Mouse (Mus musculus): ENCODE measurements around the gene Ror2.

The Ror2 gene

GRCm38 (mm10) chr13:53192286-53192685 lies 93.6 kb downstream of the Ror2 start:
- no peak for DNase-seq (ENCODE audit: low spot score)

GRCm38 (mm10) chr13:53191657-53192056 lies 94.3 kb downstream of the Ror2 start:
- no peak for DNase-seq (ENCODE audit: low spot score)

- no peak for DNase-seq (ENCODE audit: low spot score)
Measured at GRCm38 (mm10) chr13:53188935-53189334, 97.0 kb downstream of the Ror2 start.

- no peak for DNase-seq (ENCODE audit: low spot score)
Measured at GRCm38 (mm10) chr13:53184858-53185257, 101.1 kb downstream of the Ror2 start.

GRCm38 (mm10) chr13:53184149-53184548 lies 101.8 kb downstream of the Ror2 start:
- no peak for DNase-seq (ENCODE audit: low spot score)

GRCm38 (mm10) chr13:53183161-53183577 lies 102.8 kb downstream of the Ror2 start:
- no peak for DNase-seq (ENCODE audit: low spot score)

- no peak for DNase-seq (ENCODE audit: low spot score)
Measured at GRCm38 (mm10) chr13:53178594-53178993, 107.3 kb downstream of the Ror2 start.

GRCm38 (mm10) chr13:53178171-53178570 lies 107.8 kb downstream of the Ror2 start:
- no peak for DNase-seq (ENCODE audit: low spot score)

- DNase-seq (ENCODE audit: low spot score) = no peak
Measured at GRCm38 (mm10) chr13:53177424-53177718, 108.6 kb downstream of the Ror2 start.

GRCm38 (mm10) chr13:53176695-53177423 lies 109.1 kb downstream of the Ror2 start:
- no peak for DNase-seq (ENCODE audit: low spot score)

- no peak for DNase-seq (ENCODE audit: low spot score)
Measured at GRCm38 (mm10) chr13:53175041-53175440, 110.9 kb downstream of the Ror2 start.

- no peak for DNase-seq (ENCODE audit: low spot score)
Measured at GRCm38 (mm10) chr13:53163671-53164070, 122.3 kb downstream of the Ror2 start.

GRCm38 (mm10) chr13:53163060-53163459 lies 122.9 kb downstream of the Ror2 start:
- DNase-seq (ENCODE audit: low spot score) = no peak

GRCm38 (mm10) chr13:53159501-53159900 lies 126.4 kb downstream of the Ror2 start:
- DNase-seq (ENCODE audit: low spot score) = no peak

GRCm38 (mm10) chr13:53158405-53159005 lies 127.4 kb downstream of the Ror2 start:
- DNase-seq (ENCODE audit: low spot score) = no peak

- no peak for DNase-seq (ENCODE audit: low spot score)
Measured at GRCm38 (mm10) chr13:53156911-53157310, 129.0 kb downstream of the Ror2 start.

GRCm38 (mm10) chr13:53156282-53156681 lies 129.6 kb downstream of the Ror2 start:
- no peak for DNase-seq (ENCODE audit: low spot score)

GRCm38 (mm10) chr13:53145511-53145910 lies 140.4 kb downstream of the Ror2 start:
- DNase-seq (ENCODE audit: low spot score) = no peak

GRCm38 (mm10) chr13:53143076-53143475 lies 142.8 kb downstream of the Ror2 start:
- DNase-seq (ENCODE audit: low spot score) = no peak

GRCm38 (mm10) chr13:53142268-53142667 lies 143.7 kb downstream of the Ror2 start:
- DNase-seq (ENCODE audit: low spot score) = no peak

- DNase-seq (ENCODE audit: low spot score) = no peak
Measured at GRCm38 (mm10) chr13:53140298-53140697, 145.6 kb downstream of the Ror2 start.

GRCm38 (mm10) chr13:53130567-53130966 lies 155.4 kb downstream of the Ror2 start:
- no peak for DNase-seq (ENCODE audit: low spot score)

GRCm38 (mm10) chr13:53130032-53130431 lies 155.9 kb downstream of the Ror2 start:
- DNase-seq (ENCODE audit: low spot score) = no peak

GRCm38 (mm10) chr13:53125627-53126026 lies 160.3 kb downstream of the Ror2 start:
- DNase-seq (ENCODE audit: low spot score) = no peak

Measured in spleen, adult 12 weeks (tissue).